Mouse (Mus musculus) c-Kit-negative CD71-positive TER-119-positive erythroid progenitor cells, embryonic 14.5 days (primary cell): ENCODE measurements around the gene Pramef20.
"Not testable (repeated sequence)": the region's sequence is repeated elsewhere in the genome, so short reads cannot be mapped to it uniquely, and the experiment has no call there.

Experiments used
- DNase-seq: peaks from one replicate; pipeline ENCODE4 v3.0.0-alpha.2; 2013; ENCODE audit warnings: low read depth, low spot score

The Pramef20 gene

DNA sequence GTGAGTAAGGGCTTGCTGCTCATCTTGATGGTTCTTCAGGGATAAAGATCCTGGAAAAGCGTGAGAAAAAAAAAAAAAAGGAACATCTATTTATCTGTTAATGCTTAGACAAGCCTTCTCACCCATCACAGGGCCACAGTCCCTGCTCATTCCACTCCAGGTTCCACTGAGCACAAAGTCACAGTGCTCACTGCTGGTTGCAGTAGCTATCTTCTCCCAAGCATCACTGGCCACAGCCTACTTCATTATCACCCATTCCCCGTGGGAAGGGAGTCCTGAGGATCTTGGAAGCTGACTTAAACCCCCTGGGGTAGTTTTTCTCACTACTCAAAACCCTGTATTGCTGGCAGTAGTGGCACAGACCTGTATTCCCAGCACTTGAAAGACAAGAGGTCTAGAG, at the start of gene Pramef20:
Pramef20 (minus strand) TSS at position 23 of the 400 bp plus-strand sequence.
- DNase-seq = no peak

DNA sequence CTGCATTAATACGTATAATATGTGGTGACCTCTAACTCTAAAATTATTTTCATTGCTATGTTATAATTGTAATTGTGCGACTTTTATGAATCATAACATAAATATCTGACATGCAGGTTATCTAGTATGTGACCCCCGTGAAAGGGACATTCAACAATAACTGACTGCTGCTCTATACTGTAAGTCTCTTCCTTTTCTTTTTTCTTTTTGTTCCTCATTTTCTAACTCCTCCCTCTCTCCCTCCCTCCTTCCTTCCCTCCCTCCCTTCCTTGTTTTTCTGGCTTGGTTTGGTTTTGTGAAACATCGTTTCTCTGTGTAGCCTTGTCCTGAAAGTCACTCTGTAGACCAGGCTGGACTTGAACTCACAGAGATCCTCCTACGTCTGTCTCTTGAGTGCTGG, 46.9 kb upstream of the Pramef20 start:
- no peak for DNase-seq

DNA sequence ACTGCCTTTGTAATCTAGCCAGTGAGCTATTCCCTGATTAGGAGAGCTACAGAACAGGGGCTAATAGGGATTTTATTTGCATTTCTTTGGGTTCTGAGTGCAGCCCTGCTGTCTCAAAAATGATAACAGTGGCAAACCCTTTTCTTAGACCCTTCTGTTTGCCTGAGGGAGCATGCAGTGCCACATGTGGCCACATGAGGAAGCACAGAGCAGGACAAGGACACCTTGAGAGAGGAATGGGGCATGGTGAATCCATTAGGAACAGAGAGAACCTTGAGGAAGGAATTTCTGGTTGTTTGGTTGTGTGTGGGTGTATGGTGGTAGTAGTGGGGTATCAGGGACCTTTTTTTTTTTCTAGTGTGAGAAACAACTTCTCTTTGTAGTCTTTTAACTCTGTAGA, 42.9 kb upstream of the Pramef20 start:
- DNase-seq = no peak

DNA sequence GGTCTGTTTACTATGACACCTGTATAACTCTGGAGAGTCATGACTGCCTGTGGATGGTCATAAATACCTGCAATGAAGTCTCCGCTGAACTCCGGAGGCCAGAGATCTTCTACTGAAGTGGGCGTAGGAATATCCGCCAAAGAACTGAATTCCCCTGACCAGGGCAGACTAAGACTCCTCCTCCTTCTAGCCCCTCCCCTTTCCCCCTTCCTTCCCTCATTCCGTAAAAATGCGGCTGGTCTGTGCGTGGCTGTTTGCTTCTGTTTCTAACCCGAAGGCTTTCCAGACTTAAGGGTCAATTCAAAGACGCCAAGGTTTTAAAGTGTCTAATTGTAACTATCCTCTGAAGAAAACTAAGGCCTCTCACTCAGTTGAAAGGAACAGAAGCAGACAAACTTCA, 30.6 kb upstream of the Pramef20 start, which contains the start of gene Pramef12:
Pramef12 (minus strand) TSS at position 175 of the 400 bp plus-strand sequence.
- DNase-seq = no peak

DNA sequence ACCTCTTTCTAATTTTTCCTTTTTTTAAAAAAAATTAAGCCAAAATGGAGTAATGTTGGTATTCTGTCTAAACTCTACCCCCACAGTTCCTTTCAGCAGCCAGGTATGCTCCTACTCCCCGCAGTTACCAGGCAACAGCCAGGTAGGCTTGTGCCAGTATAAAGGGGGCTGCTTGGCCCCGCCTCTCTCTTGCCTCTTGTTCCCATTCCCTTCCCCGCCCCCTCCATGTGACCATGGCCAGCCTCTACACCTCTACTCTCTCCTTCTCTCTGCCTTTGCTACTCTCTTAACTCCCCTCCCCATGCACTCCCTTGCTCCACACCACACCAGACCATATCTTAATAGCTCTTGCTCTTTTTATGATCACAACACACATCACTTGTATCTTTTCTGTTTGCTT, 28.5 kb upstream of the Pramef20 start:
- no peak for DNase-seq

DNA sequence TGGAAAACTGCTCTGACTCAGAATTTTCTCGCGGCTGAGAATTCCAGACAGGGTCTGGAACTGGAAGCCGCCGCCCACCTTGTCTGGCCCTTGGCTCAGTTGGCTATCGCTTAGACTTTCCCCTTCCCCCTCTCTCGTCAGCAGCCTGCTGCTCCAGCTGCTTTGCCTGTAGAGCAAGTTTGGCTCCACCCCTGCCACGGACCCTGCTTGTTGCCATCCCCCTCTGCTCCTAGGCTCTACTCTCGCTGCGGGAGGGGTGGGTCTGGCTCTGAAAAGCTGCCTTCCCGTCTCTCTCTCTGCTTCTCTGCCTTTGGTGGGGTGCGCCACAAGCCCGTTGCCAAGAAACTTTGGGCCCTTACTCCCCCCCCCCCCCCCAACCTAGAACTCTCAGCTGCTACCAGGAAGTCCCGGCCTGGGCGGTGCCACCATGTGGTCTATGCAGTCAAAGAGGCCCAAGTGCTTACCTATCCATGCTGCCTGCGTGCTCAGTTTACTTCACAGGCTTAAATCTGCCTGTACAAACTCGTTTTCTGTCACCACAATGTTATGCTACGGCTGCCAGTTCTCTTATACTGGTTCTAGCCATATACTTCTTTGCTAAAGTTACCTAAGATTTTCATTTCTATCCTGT, 26.8 kb upstream of the Pramef20 start:
- no peak for DNase-seq

DNA sequence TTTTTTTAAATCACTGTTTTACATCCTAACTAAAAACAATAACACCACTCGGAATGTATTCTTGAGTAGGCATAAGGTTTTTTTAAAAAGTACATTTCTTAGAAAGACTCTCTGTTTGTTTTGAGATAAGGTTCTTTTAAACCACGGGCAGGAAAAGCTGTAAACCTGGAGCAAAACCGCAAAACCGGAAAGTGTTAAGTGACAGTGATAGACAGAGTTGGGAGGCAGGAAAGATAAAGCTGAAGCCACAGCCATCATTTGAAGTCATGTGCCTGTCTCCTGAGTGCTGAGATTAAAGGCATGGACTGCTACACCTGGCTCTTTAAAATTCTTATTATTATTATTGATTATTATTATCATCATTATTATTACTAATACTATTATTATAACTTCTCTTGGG, 25.0 kb upstream of the Pramef20 start:
- no peak for DNase-seq

DNA sequence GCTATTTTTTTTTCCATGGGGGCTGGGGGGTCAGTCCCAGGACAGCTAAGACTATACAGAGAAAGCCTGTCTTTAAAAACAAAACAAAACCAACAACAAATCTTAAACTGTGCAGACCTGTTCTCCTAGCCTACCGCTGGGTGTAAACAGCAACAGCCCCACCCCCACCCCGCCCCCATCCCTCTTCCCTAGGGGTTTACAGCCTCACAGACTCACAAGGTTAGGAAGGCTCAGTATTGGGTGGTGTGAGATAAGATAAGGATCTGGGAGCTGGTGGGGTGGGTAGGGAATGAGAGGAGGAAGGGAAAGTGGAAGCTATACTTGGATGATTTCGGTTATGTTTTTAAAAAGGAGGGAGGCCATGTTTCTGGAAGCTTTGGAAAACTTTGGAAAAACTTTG, 18.6 kb upstream of the Pramef20 start:
- DNase-seq = no peak

DNA sequence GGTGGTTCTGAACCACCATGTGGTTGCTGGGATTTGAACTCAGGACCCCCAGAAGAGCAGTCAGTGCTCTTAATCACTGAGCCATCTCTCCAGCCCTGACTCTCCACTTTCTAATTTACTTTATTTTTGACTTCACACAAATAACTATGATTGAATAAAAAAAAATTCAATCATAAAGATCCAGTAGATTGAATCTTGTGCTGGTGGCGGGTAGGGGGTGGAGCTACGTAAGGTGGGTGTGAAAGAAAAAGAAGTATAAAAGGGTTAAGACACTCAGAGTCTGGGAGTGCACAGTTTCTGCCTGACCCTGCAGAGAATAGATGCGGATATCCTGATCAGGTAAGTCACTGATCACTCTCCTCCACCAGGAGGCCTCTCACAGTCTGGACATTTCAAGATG, 20.1 kb downstream of the Pramef20 start, which contains the start of gene Gm13119:
Gm13119 (plus strand) TSS at position 301 of the 400 bp plus-strand sequence.
- DNase-seq = not testable (repeated sequence)

DNA sequence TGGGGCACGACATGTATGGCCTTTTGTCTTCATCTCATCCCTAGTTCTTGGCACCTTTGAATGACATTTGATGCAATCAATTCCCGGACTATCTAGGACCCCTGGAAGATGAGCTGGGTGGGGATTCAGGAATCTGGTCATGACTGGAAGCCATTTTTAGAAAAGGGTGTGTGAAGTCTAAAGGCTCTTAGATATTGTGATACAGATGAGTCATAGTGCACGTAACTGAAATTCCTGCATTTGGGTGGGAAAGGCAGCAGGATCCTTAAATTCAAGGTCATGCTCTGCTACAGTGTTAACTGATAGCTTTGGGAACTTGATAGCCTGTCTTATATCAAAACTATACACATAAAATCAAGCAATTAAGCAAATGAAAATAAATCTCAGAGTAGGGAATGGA, 41.9 kb downstream of the Pramef20 start:
- not testable (repeated sequence) for DNase-seq

DNA sequence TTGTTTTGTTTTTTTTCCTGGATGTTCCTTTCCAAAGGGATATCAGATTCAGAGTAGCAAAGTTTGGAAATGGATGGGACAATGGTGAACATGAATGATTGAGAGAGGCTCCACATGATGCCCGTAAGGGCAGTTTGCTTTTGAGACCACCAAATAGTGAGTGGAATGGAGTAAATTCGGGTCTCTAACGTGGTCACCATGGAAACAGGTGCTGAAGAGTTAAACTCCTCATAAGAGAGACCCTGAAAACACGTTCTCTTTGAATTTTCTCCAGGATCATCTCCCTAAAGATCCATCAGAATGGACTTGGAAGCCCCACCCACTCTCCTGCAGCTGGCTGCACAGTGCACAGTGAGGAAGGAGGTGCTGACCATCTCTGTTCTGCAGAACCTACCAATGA, 47.8 kb downstream of the Pramef20 start, which contains the start of gene Gm13128:
Gm13128 (plus strand) TSS at position 301 of the 400 bp plus-strand sequence.
- DNase-seq = not testable (repeated sequence)
